Mouse (Mus musculus): ENCODE data around the gene Cep95.

- TF ChIP-seq CTCF (IDR thresholded peaks at IDR 0.05; ENCODE audit: low read depth, low read length) = no peak
- no peak for TF ChIP-seq GATA1 (IDR thresholded peaks at IDR 0.05; ENCODE audit: borderline replicate concordance, low read length)
- TF ChIP-seq GATA2 (IDR thresholded peaks at IDR 0.05; ENCODE audit: borderline replicate concordance, low read depth, low read length) = no peak
- no peak for TF ChIP-seq POLR2AphosphoS5 (IDR thresholded peaks at IDR 0.05; ENCODE audit: insufficient replicate concordance, low read depth, low read length)
These were observed 10.3 kb upstream of the Cep95 start for GRCm38 (mm10) chr11:106778589-106779387.

Data from G1E (cell line).